Mouse (Mus musculus) intestine, embryonic 14.5 days (tissue): Measurements from ENCODE around the gene Jag2. TPM values are rescaled to one million over a fixed set of nuclear protein-coding genes. Genes with fewer than 3 reads are reported as not detected.

Source experiments
- ATAC-seq: fragments of 200-750 bp; cut with Nextera tagmentation; replicated peaks from 2 replicates; pipeline ENCODE4 v1.8.0; 2017; ENCODE audit warnings: low read depth, moderate number of reproducible peaks, moderate TSS enrichment, moderate library complexity; ENCODE audit not compliant: low FRiP score, low TSS enrichment
- DNase-seq: peaks from one replicate; pipeline ENCODE4 v3.0.0-alpha.2; 2018; ENCODE audit warnings: low spot score
- H3K27ac ChIP-seq: fragments of 300-500 bp; sonication (generic); 2 replicates; pipeline ENCODE4 v1.5.1; 2014; ENCODE audit warnings: low read depth, mild to moderate bottlenecking, control low read depth
- H3K27me3 ChIP-seq: fragments of 300-500 bp; sonication (generic); replicated peaks from 2 replicates; pipeline ENCODE4 v1.6.1; 2014; ENCODE audit warnings: low read length, control low read depth; ENCODE audit not compliant: control insufficient read depth, insufficient read depth
- H3K36me3 ChIP-seq: fragments of 300-500 bp; sonication (generic); 2 replicates; pipeline ENCODE4 v1.6.1; 2014; ENCODE audit warnings: low read length, control low read depth; ENCODE audit not compliant: control insufficient read depth, insufficient read depth
- H3K4me1 ChIP-seq: fragments of 300-500 bp; sonication (generic); replicated peaks from 2 replicates; pipeline ENCODE4 v1.6.1; 2014; ENCODE audit warnings: low read length, control low read depth, mixed read lengths; ENCODE audit not compliant: control insufficient read depth, insufficient read depth
- H3K4me2 ChIP-seq: fragments of 300-500 bp; sonication (generic); 2 replicates; pipeline ENCODE4 v1.6.1; 2014; ENCODE audit warnings: low read length
- H3K4me3 ChIP-seq: fragments of 300-500 bp; sonication (generic); 2 replicates; pipeline ENCODE4 v1.5.1; 2014; ENCODE audit warnings: low read depth, low read length, control low read depth, mixed read lengths
- H3K9ac ChIP-seq: fragments of 300-500 bp; sonication (generic); 2 replicates; pipeline ENCODE4 v1.6.1; 2014; ENCODE audit warnings: mild to moderate bottlenecking, low read length
- H3K9me3 ChIP-seq: fragments of 300-500 bp; sonication (generic); 2 replicates; pipeline ENCODE4 v1.6.1; 2016; ENCODE audit warnings: low read length, control low read depth; ENCODE audit not compliant: control insufficient read depth
- WGBS: fragments of 180-500 bp; shearing (Covaris S2); extraction: QIAGEN DNeasy Blood & Tissue Kit; methylation state at CpG from one replicate; pipeline ENCODE4 v1.1.7; 2014; 5-methylcytosine and 5-hydroxymethylcytosine counted together
- polyA plus RNA-seq: library from polyadenylated mRNA; unstranded; fragments of >200 nt; fragmentation: Nextera tagmentation; extraction: Ambion mirVana; gene quantifications from 2 replicates; pipeline ENCODE4 v1.2.1, GENCODE M21; 2014

Gene Jag2
- polyA plus RNA-seq, 1 experiment from 2014 or later: 4.4 TPM

DNA sequence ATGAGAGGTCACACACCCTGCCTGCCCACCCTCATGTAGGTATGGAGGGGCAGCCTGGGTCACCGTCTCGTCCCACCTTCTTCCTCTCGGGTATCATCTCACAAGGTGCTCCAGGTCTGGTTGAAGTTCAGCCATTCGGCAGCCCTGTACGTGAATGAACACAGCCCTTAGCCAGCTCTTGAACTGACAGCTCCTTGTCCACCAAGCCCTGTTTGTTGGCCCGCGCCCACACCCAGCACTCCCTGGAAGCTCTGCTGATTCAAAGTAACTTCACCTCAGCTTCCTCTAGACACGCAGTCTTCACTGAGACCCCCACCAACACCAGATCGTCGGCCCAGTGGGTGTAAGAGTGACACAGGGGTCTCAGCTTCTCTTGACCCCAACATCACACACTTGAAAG, 56.6 kb downstream of the Jag2 start:
- peaks cover 47% of the 10 kb centered on the region for H3K27me3 ChIP-seq

DNA sequence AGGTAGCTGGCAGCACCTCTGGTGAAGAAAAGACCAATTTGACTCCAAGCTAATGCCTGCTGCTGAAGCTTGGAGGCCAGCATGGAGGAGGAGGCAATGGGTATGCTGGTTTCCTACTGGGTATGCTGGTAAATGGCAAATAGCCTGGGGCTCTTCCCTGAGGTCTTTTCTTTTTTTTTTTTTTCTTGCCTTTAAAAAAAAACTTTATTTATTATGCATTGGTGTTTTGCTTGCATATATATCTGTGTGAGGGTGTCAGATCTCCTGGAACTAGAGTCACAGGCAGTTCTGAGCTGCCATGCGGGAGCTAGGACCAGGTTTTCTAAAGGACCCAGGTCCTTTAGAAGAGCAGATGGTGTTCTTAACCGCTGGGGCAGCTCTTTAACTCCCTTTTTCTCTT, 58.3 kb downstream of the Jag2 start:
- no peaks in the 10 kb centered on the region for H3K9me3 ChIP-seq
- DNase-seq (no peak), ATAC-seq (no peak)
- peaks cover 16% of the 10 kb centered on the region for H3K4me1 ChIP-seq
- no peaks in the 10 kb centered on the region for H3K36me3 ChIP-seq
- H3K4me3 ChIP-seq: no peak overlapping the region
- H3K9ac ChIP-seq: no peak overlapping the region
- H3K27me3 ChIP-seq: peaks cover 30% of the 10 kb centered on the region
- no peak overlapping the region for H3K27ac ChIP-seq
- H3K4me2 ChIP-seq: no peak overlapping the region
- 92% methylated on average over 2 of the region's 2 CpGs for WGBS

More for the DNA sequence above, 56.6 kb downstream of the Jag2 start:
- no peak overlapping the region for H3K27ac ChIP-seq
- no peak overlapping the region for H3K9ac ChIP-seq
- no peak for DNase-seq
- H3K4me2 ChIP-seq: no peak overlapping the region
- no peak for ATAC-seq
- H3K9me3 ChIP-seq: no peaks in the 10 kb centered on the region
- peaks cover 31% of the 10 kb centered on the region for H3K4me1 ChIP-seq
- WGBS: 87% methylated on average over 10 of the region's 10 CpGs
- H3K36me3 ChIP-seq: no peaks in the 10 kb centered on the region
- H3K4me3 ChIP-seq: no peak overlapping the region

DNA sequence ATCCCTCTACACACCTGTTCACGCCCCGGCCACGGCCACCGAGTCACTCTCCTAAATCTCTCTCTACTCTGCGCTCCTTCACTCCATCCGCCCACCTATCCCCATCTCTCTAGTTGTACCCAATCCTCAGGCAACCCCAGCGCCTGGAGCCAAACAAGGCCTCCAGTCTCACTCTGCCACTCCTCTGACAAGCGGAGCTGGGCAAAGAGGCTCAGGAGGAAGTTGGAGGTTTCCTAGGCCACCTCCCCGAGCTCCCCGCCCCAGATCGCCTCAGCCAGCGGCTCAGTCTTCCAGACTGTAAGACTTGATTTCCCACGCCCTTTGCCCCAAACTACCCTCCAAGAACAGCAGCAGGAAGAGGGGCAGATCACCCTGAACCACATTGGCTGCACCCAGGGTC, 58.8 kb downstream of the Jag2 start:
- H3K9me3 ChIP-seq: no peaks in the 10 kb centered on the region
- peaks cover 25% of the 10 kb centered on the region for H3K27me3 ChIP-seq
- H3K4me2 ChIP-seq: no peak overlapping the region
- DNase-seq (no peak), ATAC-seq (no peak)
- H3K4me3 ChIP-seq: no peak overlapping the region
- WGBS: 56% methylated on average over 13 of the region's 13 CpGs
- H3K36me3 ChIP-seq: no peaks in the 10 kb centered on the region
- no peak overlapping the region for H3K27ac ChIP-seq
- no peak overlapping the region for H3K9ac ChIP-seq
- H3K4me1 ChIP-seq: peaks cover 12% of the 10 kb centered on the region

DNA sequence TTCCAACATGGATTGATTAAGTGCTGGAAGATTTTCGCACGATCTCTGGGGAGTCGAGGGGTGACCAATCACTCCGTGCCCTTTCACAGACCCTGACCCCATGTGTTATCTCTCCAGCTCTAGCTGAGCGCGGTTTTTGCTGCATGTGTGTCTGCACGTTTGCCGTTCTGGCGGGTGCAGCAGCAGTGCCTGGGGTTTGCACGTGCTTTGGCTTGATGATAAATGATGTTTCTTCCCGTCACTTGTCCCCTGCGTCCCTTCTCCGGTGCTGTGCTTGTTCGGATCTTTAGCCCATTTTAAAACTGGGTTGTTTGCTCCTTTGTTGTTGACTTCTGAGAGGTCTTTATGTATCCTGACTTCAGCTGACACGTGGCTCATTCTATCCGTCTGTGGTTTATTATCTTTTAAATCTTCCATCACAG, 59.8 kb downstream of the Jag2 start:
- Histone ChIP-seq H3K9me3 (no peaks in the 10 kb centered on the region), H3K4me3 (no peak overlapping the region), H3K9ac (no peak overlapping the region), H3K4me1 (peaks cover 12% of the 10 kb centered on the region), H3K27me3 (peaks cover 15% of the 10 kb centered on the region), H3K36me3 (no peaks in the 10 kb centered on the region), H3K27ac (no peak overlapping the region), H3K4me2 (peak overlapping the region; percentile 14; the same call in 1 of the 2 replicates)
- 6% methylated on average over 16 of the region's 16 CpGs for WGBS
- ATAC-seq: no peak
- no peak for DNase-seq

DNA sequence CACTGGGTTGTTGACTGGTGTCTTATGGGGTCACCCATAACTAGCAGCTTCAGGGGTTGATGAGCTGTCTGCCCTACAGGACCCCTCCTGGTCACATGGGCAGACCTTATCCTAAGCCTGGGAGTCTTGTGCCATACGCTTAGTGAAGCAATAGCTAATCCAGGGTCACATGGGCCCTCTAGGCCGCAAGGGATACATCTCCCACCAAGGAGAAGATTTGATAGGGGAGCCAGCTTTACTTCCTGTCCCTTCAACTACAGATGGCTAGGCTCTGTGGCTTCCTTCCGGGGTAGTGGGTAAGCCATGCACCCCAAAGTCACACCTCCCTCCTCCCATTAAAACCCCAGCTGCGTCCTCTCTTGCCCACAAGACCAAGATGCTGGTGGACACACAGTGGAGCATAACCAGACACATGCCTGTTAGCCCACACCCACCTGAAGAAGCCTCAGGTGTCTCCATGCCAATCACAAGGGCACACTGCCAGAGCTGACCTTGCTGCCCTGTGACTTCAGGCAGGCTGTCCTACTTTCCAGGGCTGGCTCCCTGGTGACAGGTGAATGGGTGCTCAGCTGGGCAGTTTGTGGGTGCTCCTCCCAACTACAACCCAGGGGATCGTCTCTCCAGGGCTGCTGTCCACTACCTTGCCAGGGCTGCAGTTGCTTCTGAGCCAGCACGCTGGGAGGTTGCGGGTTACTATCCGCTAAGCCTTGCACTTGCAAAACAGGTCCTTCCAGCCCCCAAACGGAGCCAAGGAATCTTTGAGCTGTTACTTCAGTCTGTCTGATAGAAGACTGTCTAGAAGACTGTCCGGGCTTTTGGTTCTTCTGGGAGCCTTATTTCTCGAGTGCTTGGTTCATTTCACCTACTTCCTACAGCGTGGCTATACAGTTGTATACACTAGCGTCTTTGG, 61.1 kb downstream of the Jag2 start, which contains the start of gene Gpr132:
Gpr132 (minus strand) TSS at position 51 of the 910 bp plus-strand sequence.
- H3K4me2 ChIP-seq: no peak within 1 kb of the TSS
- no peaks in the 10 kb centered on the region for H3K36me3 ChIP-seq
- DNase-seq (no peak), ATAC-seq (no peak)
- H3K4me1 ChIP-seq: peaks cover 7% of the 10 kb centered on the region; the same call in 1 of the 2 replicates
- H3K4me3 ChIP-seq: no peak within 1 kb of the TSS
- peaks cover 2% of the 10 kb centered on the region; the same call in 1 of the 2 replicates for H3K27me3 ChIP-seq
- no peak within 1 kb of the TSS for H3K9ac ChIP-seq
- H3K9me3 ChIP-seq: no peaks in the 10 kb centered on the region
- H3K27ac ChIP-seq: no peak within 1 kb of the TSS
- WGBS: 57% methylated on average over 13 of the region's 13 CpGs

DNA sequence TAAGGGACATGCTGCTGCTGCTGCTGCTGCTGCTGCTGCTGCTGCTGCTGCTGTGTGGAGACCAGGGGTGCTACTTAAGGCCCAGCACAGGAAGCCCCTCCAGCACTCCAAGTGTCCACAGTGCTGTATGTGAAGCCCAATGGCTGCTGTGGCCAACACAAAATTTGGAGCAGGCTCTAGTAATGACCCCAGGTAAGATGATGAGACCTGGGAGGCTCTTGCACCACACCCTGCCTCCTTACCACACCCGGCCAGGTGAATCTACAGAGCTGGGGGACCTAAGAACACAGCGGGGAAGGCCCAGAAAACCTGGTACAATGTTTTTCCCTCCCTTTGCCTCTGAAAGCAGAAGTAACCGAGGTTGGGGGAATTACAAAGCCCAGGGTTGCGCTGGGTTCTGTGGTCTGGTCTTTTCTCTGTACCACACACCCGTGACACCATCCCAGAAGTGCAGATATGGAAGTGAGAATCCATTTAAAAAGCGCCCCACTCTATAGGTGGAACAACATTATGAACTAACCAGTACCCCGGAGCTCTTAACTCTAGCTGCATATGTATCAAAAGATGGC, 62.4 kb downstream of the Jag2 start:
- WGBS: 87% methylated on average over 7 of the region's 7 CpGs
- no peaks in the 10 kb centered on the region for H3K36me3 ChIP-seq
- H3K4me2 ChIP-seq: no peak overlapping the region
- no peaks in the 10 kb centered on the region for H3K9me3 ChIP-seq
- no peak for DNase-seq
- H3K9ac ChIP-seq: no peak overlapping the region
- ATAC-seq: no peak
- 0 out of 2 replicates have a peak, but pooled peaks cover 2% of the 10 kb centered on the region for H3K27me3 ChIP-seq
- no peak overlapping the region for H3K4me3 ChIP-seq
- H3K4me1 ChIP-seq: peaks cover 6% of the 10 kb centered on the region; the same call in 1 of the 2 replicates
- H3K27ac ChIP-seq: no peak overlapping the region

DNA sequence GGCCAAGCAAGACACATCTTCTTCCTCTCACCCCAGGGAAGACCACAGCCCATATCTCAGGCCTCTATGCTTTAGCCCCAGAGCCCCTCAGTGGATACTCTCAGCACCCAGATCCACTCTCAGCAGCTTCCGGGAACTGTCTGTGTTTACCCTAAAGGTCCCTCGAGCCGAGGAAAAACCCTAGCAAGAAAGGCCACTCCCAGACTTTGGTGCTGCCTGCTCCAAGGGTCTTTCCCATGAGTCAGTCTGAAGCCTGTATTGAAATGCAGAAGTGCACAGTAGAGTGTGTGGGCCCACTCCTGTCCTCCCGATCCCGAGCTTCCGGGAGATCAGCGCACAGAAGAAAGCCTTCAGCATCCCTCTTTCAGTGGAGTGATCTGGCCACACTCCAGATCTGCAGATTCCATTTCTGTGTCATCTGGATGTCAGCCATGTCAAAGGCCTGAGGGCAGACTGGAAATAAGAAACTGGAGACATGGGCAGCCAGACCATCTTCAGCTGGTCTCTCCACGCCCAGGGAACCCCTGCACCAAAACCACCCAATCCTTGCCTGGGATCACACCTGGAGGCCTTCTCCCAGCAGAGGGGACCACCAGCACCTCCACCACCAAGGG, 63.0 kb downstream of the Jag2 start:
- no peaks in the 10 kb centered on the region for H3K9me3 ChIP-seq
- H3K9ac ChIP-seq: no peak overlapping the region
- H3K4me2 ChIP-seq: no peak overlapping the region
- H3K36me3 ChIP-seq: no peaks in the 10 kb centered on the region
- H3K4me1 ChIP-seq: peaks cover 6% of the 10 kb centered on the region; the same call in 1 of the 2 replicates
- 61% methylated on average over 8 of the region's 8 CpGs for WGBS
- DNase-seq: no peak
- no peak for ATAC-seq
- H3K27ac ChIP-seq: no peak overlapping the region
- H3K27me3 ChIP-seq: 0 out of 2 replicates have a peak, but pooled peaks cover 2% of the 10 kb centered on the region
- H3K4me3 ChIP-seq: no peak overlapping the region

DNA sequence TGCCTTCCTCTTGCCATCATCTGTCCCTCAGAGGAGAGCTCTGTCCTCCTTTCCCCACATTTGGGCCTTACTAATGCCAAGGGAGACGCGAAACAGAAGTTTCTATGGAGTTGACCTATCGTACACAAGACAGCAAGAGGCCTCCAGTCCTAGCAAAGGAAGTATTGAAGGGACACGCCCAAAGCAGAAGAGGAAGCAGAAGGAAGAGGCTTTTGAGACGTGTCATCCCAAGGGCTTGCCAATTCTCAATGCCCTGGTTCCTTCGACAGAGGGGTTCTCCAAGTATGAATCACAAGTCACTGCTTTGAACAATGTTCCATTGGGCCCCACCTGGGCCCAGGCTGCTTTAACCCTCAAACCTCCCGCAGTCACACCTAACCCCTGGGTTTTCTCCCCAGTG, 64.8 kb downstream of the Jag2 start:
- H3K4me3 ChIP-seq: no peak overlapping the region
- no peaks in the 10 kb centered on the region for H3K9me3 ChIP-seq
- peaks cover 6% of the 10 kb centered on the region; the same call in 1 of the 2 replicates for H3K4me1 ChIP-seq
- ATAC-seq: no peak
- H3K27ac ChIP-seq: no peak overlapping the region
- H3K9ac ChIP-seq: no peak overlapping the region
- no peaks in the 10 kb centered on the region for H3K27me3 ChIP-seq
- no peak for DNase-seq
- 87% methylated on average over 7 of the region's 7 CpGs for WGBS
- no peaks in the 10 kb centered on the region for H3K36me3 ChIP-seq
- H3K4me2 ChIP-seq: no peak overlapping the region
